Mouse (Mus musculus) cerebellum, adult 2 months (tissue): ENCODE results near the gene Gm4792.

Source experiments
- CTCF ChIP-seq: fragments of 200-500 bp; IDR thresholded peaks from 2 replicates; pipeline ENCODE4 v1.5.1; 2011; ENCODE audit warnings: low read depth, mild to moderate bottlenecking, control low read depth, low read length, moderate library complexity, borderline replicate concordance; ENCODE audit not compliant: insufficient read depth
- POLR2A ChIP-seq: fragments of 200-500 bp; IDR thresholded peaks from 2 replicates; pipeline ENCODE4 v1.6.1; 2011; ENCODE audit warnings: low read length, control low read depth, borderline replicate concordance; ENCODE audit not compliant: insufficient read depth

DNA sequence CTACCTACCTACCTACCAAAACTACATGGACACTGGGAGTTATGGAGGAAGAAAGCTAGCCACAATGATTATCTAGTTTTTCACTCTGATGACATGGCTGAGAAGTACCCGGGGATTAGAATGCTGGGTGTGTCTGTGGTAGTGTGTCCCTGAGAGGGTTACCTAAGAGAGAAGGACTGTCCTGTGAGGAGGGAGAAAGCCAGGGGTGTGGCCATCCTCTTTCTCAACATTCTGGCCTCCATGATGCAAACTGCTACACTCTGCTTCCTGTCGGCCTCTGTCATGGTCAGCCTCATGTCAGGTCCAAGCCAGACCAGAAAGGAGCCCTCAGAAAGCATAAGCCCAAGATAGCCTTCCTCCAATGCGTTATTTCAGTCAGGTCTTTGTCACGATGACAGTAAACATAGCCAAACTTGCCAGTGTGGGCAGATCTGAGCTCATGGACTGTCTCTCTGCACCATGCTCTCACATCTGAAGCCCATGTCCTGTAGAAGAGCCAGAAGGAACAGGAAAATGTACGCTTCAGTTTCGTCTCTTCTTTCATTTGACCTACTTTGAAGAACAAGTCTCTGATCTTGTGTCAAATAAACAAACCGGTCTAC is 50.7 kb downstream of the Gm4792 start:
- TF ChIP-seq CTCF (no peak), POLR2A (no peak)
